Mouse (Mus musculus) cerebellum, adult 2 months (tissue): ENCODE results near the gene Myo3b.

ENCODE experiments used
- CTCF ChIP-seq: fragments of 200-500 bp; IDR thresholded peaks from 2 replicates; pipeline ENCODE4 v1.5.1; 2011; ENCODE audit warnings: low read depth, mild to moderate bottlenecking, control low read depth, low read length, moderate library complexity, borderline replicate concordance; ENCODE audit not compliant: insufficient read depth
- POLR2A ChIP-seq: fragments of 200-500 bp; IDR thresholded peaks from 2 replicates; pipeline ENCODE4 v1.6.1; 2011; ENCODE audit warnings: low read length, control low read depth, borderline replicate concordance; ENCODE audit not compliant: insufficient read depth

- no peak for TF ChIP-seq CTCF
- no peak for TF ChIP-seq POLR2A
Measured at GRCm38 (mm10) chr2:70291063-70291462, 252.1 kb downstream of the Myo3b start.
